Mouse (Mus musculus) spleen, adult 18-20 months (tissue): Measurements from ENCODE around the gene Efna5.

Experiments used
- DNase-seq, 2 experiments: peaks; one replicate each; pipeline ENCODE4 v3.0.0; 2022; ENCODE audit warnings: mixed read lengths in 2 of 2

Gene Efna5

DNA sequence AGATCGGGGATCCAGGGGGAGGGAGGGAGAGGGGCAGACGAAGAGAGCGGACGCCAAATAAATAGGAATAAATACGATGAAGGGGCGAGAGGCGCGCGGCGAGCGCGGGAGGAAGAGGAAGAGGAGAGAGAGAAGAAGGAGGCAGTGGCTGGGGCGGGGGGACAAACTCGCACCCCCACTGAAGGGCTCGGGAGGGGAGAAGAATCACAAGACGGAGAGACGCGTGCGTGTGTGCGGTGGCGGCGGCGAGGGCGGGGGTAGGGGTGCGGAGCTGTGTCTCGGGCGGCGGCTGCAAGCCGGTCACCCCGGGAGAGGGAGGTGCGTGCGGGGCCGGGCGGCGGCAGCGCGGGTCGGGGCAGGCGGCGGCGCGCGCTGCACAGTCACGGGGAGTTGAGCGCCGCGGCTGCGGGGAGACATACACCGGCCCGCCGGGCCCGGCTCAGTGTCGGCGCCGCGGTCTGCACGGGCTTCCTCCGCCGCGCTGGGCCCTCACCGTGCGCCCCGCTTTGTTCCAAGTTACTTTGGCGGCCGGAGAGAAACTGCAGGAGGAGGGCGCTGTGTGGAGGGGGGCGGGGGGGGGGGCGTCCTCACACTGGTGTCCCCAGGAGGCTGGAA, at the start of gene Efna5:
Gene Efna5, minus strand, starts transcription at position 142 of the 615 bp plus-strand sequence.
- DNase-seq = peak; percentile 16 to 36

DNA sequence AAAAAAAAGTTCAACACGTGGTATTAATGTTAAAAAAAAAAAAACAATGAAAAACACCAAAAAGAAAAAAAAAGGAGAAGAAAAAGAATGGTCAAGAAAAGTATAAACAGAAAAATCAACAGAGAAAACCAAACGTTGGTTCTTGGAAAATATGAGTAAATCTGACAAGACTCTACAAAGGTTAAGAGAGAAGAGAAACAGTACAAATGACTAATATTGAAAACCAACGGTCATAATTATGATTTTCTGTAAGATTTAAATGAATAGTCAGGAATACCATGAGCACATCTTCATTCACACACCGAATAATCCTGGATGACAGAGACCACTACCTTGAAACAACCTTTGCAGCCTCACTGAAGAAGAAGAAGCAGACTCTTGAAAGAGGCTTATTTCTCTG, 34.2 kb upstream of the Efna5 start:
- no peak for DNase-seq

DNA sequence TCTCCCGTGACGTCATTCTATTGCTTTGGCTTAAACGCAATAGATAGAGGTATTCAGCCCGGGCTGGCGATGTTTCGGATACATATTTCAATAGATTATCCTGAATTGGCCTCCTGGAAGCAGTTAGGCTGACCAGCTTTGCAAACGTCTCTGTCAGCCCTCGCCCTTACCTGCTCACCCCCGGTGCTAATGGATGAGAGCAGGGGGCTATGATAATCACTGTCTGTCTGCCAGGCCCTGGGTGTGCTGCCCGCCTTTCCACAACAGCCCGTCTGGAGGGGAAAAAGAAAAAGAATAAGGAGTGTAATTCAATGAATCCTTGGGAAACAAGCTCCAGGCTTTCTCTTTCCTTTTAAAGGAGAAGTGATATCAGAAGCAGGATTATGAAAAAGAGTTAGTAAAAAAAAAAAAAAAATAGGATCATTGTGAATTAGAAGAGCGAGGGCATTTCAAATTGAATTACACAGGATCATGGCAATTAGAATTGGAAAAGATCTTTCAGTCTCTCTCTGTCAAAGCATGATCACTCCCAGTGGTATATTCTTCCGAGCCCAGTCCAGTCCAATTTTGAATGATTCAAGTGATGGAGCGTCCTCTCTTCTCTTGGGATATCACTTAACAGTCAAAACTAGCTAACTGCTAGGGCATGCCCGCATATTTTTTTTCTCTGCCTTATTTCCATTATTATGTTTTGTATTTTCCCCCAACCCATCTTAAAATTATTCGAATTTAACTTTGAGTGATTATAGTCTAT, 24.8 kb upstream of the Efna5 start:
- no peak for DNase-seq

DNA sequence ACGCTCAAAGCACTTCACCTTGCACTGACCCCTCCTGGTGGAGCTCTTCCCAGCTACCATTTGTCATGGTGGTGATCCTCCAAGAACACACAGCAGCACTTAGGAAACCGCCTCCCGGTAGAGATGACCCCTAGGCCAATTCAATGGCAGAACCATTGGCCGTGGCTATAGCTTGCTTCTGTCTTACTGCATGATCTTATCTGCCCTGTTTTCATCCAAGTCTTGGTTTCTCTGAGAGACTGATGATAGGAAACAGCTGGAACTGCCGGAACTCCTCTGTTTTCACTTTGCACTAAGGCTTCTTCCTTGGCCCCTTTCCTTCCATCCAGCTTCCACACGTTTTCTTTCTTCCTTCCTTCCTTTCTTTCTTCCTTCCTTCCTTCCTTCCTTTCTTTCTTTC, 17.9 kb upstream of the Efna5 start:
- no peak for DNase-seq

DNA sequence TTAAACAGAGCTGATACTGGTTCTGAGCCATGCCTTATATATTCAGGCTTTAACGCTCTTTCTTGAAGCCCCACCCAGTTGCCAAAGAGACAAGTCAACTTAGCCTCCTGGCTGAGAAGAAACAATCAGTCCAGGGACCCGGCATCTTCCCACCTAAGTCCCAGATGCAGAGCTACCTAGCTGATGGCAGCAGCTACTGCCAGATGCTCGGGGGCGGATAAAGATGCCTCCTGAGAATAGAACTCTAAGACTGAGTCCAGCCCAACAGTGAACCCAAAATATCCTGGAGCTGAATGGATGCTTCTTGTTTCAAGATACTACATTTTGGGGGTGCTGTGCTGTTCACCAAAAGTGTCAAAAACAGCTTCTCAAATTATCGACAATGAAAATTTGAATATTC, 8.9 kb upstream of the Efna5 start:
- no peak for DNase-seq

DNA sequence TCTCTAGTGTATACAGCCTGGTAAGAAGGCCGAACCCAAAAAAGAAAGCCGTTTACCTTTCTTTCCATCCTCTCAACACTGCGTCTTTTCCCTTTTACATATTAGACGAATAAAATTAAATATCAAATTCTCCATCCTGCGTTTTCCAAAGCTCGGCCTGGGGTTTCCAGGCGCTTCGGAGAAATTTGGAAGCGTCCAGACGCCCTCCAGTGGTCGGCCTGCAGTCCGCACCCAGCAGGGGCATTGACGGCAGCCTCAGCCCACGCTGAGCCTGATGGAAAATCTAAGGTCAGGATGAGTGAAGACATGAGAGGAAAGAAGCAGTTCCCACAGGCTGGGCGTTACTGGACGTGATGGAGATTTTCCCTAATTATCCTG, 3.0 kb upstream of the Efna5 start:
- peak; percentile 22 to 62 for DNase-seq

DNA sequence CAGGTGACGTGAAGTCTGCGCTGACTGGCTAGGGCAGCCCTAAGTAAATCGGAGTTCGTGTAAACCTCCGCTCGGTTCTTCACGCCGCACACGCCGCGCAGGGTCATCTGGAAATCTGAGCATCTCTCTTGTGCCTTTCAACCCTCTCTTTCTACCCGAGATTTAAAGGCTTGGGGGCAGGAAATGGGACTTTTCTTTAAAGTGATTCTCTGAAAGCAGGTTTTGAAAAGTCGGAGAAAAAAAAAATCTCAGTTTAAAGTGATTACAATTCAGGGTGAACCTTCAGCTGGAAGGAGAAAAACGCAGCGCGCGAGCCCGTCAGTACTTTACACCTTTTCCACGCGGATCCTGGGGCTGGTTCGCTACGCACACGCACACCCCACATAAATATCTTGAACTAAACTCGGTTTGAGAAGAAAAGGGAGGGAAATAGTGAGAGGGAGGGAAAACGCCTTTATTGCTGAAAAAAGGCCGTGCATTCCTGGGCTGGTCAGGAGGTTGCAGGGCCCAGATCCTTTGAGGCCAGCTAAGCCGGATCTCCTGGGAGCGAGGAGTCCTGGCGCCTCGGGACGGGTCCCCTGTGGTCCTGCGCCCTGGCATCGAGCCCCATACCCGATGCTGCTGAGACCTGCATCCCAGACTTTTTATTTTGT, 2.5 kb upstream of the Efna5 start:
- peak; percentile 6 to 29 for DNase-seq

DNA sequence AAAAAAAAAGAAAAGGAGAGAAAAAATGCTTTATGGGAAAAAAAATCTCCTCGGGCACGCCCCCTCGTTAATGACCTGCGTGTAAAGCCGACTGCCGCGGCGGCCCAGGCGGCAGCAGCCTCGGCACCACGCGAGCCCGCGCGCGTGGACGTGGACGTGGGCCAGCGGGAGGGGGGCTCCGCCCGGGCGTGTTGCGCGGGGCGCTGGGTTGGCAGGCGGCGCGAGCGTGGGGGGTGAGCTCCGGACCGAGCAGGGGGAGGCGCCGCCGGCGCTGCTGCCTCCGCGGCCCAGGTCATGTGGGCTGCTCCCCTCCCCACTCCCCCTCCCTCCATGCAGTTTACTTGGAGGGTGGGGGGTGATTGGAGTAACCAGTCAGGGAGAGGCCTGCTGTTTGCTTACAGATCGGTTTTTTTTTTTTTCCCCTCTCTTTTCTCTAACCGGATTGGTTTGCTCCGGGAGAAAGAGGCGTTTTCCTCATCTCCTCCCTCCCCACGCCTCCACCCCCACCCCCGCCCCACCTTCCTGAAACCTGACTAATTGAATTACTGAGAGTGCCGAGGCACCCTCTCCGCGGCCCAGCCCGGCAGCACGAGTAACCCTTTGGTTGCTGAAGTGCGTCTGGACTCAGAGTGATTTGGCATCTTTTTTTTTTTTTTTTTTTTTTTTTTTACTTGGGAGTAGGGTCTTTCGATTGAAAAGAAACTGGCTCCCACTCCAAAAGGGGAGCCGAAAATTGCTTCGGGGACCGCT, 1.8 kb upstream of the Efna5 start:
- peak; percentile 62 to 65 for DNase-seq

DNA sequence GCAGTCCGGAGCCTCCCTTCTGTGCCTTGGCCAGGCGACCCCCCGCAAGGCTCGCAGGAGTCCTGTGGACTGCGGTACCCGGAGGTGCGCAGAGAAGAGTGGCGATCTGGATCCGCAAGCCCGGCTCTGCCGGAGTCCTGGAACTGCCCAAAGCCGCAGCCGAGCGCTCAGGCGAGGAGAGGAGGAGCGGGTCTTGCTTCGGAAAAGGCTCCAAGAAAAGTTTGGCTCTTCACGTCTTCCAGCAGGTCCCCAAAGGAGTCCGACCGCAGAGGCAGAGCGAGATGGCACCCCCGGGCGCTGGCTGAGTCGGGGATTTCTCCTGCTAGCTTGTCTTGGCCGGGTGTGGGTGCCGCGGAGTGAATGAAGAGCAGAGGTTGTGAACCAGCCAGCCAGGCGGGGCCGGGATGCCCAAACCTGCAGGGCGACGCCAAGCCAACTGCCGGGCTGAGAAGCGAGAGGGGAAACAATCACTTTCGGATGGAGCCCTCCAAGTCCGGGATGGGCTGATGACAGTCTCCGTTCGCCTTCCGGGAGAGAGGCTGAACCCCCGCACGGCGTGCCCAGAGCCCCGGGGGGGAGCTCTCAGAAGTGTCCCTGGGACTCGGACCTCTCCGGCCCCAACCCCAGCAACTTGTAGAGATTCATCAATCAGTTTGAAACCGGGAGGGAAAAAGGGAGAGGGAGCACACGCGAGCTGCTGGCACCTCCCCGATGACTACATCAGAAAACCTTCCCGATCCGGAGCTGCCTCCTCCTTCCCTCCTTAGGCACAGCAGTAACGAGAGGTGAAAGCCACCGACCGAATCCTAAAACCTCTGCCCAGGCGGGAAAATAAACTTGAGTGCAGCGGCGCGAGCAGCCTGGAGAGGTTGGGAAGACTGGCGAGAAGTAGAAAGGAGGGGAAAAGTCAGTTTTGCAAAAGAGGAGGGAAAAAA, 941 bp upstream of the Efna5 start:
- DNase-seq = peak; percentile 34 to 50

DNA sequence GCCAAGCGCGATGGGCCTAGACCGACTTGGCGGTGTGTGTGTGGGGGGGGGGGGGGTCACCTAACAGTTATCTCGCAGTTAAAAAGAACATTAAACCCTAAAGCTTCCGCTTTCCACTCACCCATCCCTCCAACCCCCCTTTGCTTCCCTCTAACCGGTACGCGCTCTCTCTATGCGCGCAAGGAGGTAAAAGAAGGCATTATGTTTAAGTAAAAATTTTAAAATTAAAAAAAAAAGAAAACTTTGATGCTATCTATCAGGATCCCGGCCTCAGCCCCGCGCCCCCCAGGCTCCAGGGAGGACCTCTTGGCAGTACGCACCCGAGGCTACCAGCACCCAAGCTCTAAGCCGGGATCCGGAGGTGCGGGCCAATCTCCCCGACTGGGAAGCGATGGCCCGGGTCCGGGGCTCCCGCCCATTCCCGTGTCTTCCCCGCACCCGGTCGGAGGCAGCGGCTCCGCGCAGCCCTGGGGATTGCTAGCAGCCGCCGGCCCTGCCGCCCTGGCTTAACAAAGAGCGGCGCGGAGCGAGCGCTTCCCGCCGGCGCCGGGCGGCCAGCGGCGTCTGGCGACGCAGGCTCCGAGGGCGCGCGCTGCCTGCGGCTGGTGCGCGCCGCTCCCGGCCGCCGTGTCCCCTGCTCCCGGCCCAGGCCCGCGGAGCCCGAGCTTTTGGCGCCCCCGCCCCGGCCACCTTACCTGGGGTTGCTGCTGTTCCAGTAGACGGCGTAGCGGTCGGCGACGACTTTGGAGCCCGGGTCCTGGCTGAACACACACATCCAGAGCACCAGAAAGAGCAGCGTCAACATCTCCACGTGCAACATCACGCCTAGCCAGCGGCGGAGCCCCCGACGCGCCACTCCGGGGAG, 574 bp downstream of the Efna5 start:
- peak; percentile 10 to 25 for DNase-seq

DNA sequence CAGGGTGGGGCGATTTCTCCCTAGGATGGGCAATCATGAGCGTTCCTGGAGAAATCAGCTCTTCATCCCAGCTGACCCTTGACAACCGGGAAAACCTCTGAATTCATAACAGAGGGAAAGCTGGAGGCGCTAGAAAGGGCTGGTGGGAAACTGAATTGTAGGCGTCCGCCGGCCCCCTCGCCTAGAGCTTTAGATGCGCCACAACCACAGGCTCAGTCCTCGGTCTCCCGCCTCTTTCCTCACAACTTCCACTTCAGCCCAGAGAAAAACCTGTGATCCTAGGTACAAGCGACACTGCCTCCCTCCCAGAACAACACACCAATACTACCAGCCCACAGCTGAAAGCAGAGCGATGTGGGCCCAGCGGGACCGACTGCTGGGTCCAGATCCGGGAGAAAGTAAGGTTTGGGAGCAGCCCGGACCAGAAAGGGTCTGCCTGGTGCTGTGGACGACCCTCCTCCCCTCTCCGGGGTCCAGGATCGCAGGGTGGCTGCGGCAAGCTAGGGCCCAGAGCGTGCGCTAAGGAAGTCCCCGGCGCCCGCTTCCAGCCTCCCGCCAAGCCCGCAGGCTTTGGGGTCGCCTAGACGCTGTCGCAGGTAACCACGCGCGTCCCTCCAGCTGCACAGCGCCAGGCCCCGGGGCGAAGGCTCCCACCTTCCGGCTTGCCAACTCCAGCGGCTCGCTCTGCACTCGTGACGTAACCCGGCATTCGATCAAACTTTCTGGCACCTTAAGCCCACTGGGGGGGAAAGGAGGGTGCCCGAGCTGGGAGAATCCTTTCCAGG, 1.4 kb downstream of the Efna5 start:
- DNase-seq = peak; percentile 20 to 34

DNA sequence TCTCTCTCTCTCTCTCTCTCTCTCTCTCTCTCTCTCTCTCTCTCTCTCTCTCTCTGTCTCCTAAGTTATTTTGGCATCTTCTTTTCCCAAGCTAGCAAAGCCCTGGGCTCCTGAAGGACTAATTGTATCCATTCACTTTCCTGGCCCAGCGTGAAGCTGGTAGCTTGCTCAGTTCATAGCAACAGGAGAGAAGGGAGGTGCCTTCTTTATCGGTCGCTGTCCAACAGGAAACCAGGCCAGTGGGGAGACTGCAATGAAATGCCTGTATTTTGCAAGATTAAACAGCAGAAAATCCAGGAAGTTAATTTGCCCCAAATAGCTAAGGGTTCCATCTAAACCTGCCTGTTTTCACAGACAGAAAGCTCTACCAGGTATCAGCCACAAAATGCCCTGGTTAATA, 5.4 kb downstream of the Efna5 start:
- DNase-seq = no peak

DNA sequence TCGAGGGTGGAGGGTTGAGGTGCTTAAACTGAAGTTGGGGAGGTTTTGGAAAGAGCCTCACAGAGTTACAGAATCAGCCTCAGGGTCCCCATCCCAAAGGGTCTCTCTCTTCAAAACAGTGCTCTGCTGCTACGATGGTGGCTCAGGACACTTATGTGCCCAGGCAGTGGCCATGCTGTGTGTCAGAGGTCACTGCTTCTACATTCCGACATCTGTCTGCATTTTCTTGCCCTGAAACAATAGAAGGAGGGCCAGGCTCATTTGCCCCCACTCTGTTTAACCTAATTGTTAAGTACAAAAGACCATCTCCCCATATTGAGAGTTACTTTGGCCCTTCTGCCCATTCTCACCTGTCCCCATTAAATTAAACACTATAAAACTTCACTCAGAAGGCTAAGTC, 9.2 kb downstream of the Efna5 start:
- DNase-seq = no peak

DNA sequence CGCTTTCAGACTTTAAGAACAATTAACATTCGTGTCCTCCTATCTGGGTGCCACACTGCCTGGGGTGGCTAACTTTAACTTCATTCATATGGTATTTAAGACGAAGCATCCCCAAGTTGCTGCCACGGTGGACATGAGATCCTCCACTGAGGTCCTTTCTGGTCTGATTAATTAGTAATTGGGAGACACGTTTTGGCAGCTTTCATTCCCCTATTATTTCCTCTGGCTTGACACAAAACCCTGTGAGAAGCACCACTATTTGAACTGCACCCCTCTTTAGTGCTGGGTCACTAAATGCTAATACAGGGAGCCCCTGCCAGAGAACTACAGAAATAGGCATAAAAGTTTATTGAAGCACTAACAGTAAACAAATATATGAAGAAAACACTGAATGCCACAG, 9.9 kb downstream of the Efna5 start:
- DNase-seq = no peak

DNA sequence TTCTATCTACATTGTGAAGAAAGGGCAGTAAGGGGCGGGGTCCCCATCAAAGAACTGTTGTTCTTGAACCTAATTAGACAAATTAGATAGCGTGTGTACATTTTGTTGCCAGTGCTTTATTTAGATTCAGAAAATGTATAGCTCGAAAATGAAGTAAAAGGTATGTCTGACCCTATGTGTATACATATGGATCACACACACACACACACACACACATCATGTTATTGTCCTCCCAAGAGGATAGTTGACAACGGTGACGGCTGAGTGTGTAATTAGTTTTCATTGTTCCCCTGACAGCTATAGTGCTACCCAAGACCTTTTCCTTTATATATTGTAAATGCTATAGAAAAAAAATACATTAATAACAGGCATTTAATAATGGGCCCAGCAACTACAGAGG, 10.7 kb downstream of the Efna5 start:
- no peak for DNase-seq

DNA sequence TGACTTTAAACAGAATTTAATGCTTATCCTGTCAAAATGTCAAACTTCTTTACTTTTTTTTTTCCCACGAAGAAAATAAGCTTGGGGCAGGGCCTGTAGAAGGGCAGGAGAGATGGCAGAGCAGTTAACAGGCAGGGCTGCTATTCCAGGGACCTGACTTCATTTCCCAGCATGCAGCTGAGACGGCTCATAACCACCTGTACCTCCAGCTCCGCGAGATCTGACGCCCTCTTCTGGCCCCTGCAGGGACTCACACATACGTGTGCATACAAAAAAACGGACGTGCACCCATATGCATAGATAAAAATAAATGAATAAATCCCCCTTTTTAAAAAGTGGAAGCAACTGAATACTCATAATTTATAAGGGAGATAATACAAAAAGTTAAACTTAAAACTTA, 16.2 kb downstream of the Efna5 start:
- DNase-seq = no peak

DNA sequence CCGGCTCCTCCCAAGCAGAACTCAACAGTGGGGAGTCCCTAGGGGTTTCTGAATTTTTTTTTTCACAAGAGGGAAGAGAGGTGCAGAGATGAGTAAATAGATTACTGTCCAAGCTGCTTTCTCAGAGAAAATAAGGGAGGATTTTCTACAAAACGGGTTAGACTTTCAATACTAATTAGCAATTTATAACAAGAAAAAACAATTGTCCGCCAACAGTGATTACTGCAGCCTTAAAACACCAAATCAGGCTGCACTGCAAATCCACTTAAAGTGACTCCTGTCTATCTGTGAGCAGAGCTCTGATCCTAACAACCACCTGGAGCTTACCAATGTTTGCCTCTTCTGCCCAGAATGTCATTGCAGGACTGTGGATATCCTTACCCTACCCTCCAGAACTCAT, 18.1 kb downstream of the Efna5 start:
- no peak for DNase-seq

DNA sequence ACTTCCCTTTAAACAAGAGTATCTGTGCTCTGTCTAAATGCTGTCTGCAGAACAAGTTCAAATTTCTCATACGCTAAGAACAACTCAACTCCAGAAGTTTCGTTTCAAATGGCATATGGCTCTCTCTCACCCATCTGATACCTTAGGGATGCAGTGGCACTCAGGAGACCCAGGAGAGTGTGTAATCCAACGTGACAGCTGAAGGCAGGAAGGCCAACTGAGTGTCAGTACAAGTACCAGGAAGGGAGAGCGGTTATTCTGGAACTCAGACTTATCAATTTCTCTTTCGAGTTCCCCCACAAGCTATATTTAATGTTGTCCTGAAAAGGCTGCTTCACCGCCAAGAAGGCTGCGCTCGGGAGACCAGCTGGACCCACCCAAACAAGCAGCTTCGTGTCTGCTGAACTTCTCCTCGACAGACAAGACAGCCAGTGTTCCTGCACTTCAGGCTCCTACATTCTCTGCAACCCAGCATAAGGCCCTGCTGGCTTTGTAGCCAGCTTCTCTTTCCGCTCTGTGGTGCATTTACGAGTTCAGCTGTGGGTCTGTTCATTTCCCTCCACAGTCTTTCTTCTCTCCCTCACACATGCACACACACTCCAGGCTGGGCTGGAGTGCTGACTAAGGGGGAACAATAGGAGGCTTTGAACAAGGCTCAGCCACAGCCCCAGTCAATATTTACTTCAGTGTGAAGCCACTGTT, 18.7 kb downstream of the Efna5 start:
- DNase-seq = peak; percentile 11 to 28

DNA sequence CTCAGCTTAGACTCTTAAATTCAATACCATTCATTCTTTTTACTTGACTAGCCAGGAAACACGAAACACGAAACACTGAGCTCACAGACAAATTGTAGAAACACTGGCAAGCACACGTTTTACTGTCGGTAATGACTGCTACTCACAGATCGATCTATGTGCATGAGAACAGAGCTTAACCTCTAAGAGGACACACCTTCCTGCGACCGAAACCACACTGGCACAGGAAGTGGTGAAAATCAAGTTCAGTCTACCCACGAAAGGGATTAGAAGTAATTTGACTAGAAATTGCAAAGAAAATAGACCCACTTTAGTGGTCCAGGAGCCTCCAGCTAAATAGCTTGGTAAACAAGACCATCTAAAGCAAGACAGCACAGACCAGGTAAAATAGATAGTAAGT, 23.8 kb downstream of the Efna5 start:
- DNase-seq = peak in 1 of 2 experiments; percentile 16

DNA sequence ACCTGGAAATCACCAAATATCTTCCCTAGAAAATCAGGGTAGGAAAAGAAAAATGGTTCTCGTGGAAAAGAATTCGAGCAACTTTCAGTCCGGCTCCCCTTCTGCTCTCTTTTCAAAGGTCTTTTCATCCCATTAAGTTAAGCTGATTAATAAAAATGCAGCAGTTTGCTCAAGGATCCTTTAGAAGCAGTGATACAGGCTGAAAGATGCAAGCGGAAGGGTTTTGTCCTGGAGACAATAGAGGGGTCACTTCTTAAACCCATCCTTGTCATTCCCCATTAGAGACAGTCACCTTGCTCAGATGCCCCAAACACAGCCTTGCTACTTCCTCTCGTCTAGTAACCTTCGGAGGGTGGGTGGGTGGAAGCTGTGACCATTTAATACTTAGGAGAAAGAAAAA, 27.4 kb downstream of the Efna5 start:
- no peak for DNase-seq
